Mouse (Mus musculus) splenic B cell, adult 2 months (primary cell): ENCODE results near the gene Dock8.
"Not testable (repeated sequence)": the region's sequence is repeated elsewhere in the genome, so short reads cannot be mapped to it uniquely, and the experiment has no call there.

Source experiments
- DNase-seq: peaks from one replicate; pipeline ENCODE4 v3.0.0-alpha.2; 2011; ENCODE audit warnings: low read depth, low spot score
- H3K27me3 ChIP-seq: 2 replicates; pipeline ENCODE4 v1.6.1; 2012; ENCODE audit warnings: mild to moderate bottlenecking, low read length, moderate library complexity, mixed read lengths; ENCODE audit not compliant: control insufficient read depth, poor library complexity, insufficient read depth, severe bottlenecking
- H3K36me3 ChIP-seq: 2 replicates; pipeline ENCODE4 v1.6.1; 2012; ENCODE audit warnings: mild to moderate bottlenecking, low read length, moderate library complexity, mixed read lengths; ENCODE audit not compliant: control insufficient read depth, poor library complexity, insufficient read depth, severe bottlenecking

Gene Dock8

DNA sequence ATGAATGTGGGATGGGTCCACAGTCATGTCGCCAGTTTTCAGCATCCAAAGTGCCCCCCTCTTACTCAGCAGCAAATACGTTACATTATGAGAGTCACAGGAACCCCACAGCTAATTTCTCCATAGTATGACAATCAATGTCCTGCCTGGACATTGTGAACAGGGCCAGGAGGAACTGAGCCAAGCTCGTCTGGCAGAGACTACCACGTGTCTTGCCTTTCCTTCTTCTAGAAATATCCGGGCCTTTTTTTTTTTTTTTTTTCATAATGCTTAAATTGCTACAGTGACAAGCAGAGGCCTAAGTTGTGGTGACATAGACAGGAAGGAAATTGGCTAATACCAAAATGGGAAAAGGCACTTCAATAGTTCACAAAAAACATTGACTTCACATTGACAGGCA, 10.5 kb upstream of the Dock8 start:
- no peak for DNase-seq
- H3K27me3 ChIP-seq = no peaks in the 10 kb centered on the region

DNA sequence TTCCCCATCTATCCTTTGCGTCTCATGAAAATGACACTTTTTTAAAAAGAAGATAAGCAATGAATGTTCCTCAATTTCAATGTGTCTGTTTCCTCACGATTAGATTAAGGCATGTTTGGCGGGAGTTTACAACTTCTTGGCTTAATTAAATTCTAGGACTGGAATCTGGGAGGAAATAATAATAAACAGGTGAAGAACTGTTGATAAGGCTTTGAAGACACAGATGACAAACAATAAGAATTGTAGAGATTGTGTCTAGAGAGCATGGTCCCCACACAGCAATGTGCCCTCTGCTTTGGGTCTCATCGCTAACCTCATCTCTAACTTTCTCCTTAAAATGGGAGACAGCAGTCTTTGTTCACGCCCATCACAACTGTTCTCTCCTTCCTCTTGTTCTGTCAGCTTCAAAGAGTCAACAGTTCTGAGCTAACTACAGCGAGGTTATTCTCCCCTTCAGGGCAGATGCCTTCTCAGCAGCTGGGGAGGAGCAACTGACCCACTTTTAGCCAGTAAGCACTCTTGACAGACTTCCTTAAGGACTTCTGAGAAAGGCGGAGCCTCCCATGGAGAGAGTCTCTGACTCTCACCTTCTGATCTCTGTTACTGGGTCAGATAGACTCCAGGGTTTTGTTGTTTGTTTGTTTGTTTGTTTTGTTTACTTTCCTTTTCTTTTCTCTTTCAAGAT, 9.1 kb upstream of the Dock8 start:
- DNase-seq = no peak
- Histone ChIP-seq H3K36me3 (no peaks in the 10 kb centered on the region), H3K27me3 (no peaks in the 10 kb centered on the region)

More for the DNA sequence above, 10.5 kb upstream of the Dock8 start:
- no peaks in the 10 kb centered on the region for H3K36me3 ChIP-seq

DNA sequence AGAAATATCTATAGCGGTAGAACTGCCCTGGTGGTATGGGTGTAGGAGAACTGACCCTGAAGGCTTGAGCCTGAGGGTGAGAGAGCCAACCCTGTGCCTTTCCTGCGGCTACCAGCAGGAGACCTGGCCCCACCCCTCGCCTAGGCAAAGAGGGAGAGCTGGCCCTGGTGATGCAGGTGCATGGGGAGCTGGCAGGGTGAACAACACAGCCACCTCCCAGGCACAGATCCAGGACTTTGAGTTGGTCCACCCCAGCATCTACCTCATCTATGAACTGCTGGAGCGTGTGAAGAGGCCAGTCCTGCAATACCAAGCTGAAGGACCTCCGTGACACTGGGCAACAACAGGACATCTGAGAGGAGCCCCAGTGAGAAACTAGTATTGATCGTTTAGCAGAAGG, 5.8 kb upstream of the Dock8 start:
- Histone ChIP-seq H3K36me3 (no peaks in the 10 kb centered on the region), H3K27me3 (no peaks in the 10 kb centered on the region)
- DNase-seq = no peak

DNA sequence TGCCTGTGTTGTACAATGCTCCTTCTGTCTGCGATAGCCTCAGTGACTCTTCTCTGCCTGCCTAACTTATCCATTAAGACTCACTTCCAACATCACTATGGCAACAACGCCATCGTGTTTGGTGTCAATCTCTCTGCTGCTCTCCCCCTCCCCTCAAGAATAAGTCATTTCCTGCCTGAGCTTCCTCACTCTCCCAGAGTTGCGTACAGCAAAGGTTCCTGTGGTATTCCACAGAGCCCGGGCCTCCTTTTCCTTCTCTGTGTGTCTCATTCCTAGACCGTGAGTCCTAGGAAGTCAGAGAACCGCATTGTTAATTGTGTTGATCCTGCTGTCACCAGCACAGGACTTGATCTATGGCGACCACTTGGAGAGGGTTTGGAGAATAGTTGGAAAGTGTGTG, 4.4 kb upstream of the Dock8 start:
- DNase-seq = no peak
- Histone ChIP-seq H3K27me3 (no peaks in the 10 kb centered on the region), H3K36me3 (no peaks in the 10 kb centered on the region)

DNA sequence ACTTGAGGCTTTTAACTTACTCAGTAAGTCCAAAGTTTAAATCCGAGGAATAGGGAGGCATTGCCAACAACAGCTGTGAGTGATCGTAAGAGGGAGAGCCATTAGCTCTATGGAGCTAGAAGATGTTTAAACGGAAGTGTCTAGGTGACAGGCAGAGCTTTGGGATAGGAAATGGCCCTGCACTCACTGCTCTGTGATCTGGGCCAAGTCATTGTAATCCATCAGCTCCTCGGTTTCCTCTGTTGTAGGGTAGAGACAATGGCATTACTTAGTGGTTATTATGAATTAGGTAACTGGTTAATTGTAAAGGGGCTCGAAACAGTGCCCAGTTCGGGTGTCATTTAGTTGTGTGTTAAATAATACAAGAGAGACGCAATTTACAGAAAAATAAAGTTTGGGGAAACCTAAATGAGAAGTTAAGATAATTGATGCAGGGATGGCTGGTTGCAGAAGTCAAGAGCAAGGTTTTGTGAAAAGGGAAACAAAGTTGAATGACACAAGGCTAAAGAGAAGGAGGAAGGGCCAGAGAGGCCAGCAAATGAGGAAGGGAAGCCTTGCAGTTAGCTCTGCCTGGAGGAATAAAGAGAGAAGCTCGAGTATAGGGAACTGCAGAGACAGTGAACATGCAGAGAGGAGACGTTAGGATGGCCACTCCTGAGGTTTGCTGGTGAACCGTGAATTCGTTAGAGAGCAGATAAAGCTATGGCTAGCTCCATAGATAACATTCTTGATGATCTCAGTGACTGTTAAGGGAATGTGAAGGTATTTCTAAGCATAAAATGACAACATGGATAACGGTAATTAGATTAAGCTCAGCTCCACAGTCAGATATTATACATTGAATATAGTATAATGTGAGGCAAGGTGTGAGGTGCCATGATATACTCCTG, 2.3 kb upstream of the Dock8 start:
- DNase-seq = no peak
- H3K36me3 ChIP-seq = no peaks in the 10 kb centered on the region
- H3K27me3 ChIP-seq = no peaks in the 10 kb centered on the region

DNA sequence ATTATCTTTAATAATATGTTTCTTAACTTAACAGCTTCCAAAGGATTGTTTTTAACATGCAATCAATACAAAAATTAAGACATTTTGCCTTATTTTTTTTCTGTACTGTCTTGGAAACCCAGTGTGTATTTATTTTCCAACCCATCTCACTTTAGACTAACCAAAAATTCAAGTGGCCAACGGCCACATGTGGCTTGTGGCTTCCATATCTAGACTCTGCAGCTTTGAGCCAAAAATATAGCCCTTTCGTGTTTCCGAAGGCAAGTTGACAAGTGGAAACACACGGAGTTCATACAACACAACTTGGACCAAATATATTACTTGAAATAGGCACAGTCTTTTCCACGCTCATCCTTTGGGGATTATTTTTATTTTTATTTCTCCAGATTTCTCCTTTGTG, 773 bp upstream of the Dock8 start:
- H3K36me3 ChIP-seq = no peaks in the 10 kb centered on the region

DNA sequence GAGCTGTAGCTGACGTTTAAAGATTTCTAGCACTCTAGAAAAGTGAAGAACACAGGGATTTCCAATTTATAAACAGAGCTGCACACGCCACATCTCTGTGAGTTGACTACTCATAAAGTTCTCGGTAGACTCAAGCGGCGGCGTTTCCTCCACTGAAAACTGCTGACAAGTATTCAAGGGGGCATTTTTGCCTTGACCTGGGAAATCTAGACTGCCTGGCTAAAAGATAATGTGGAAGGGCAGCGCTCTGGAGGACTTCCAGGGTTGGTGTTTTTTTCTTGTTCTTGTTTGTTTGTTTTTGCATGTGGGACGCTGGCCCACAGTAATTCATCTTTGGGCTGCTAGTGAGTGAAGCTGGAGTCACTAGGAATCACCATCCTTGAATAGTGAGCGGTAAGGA, 819 bp downstream of the Dock8 start:
- Histone ChIP-seq H3K36me3 (no peaks in the 10 kb centered on the region), H3K27me3 (no peaks in the 10 kb centered on the region)
- no peak for DNase-seq

More for the DNA sequence above, 773 bp upstream of the Dock8 start:
- H3K27me3 ChIP-seq = no peaks in the 10 kb centered on the region
- DNase-seq = no peak

DNA sequence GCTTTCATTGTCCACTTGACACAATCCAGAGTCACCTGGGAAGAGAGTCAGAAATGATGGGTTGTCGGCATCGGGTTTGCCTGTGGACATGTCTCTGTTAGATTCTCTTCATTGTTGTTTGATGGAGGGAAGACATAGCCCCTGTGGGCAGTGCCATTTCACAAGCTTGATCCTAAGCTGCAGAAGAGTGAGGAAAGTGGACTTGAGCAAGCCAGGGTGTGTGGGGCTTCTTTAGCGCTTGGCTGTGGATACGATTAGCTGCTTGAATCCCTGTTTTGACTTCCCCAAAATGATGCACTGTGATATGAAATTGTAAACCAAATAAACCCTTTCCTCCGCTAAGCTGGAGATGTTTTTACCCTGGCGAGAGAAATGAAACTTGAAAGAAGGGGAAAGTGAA, 2.7 kb downstream of the Dock8 start:
- H3K27me3 ChIP-seq = no peaks in the 10 kb centered on the region
- H3K36me3 ChIP-seq = no peaks in the 10 kb centered on the region
- no peak for DNase-seq

DNA sequence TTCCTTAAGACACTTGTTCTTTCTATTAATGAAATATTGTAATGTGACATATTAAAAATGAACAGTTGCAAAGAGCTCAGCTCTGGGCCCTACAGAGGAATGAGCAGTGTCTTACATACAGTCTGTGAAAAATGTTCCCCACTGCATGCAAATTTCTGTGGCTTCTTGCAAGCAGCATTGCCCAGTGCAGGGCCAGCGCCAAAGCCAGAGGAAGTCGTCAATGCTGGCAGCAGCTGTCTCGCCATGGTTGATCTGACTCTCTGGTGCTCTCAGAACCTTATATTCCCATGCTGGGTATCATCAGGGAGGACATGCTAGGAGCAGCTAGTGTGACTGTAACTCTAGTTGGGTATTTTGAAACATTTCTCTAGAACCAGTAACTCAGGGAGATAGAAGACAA, 3.5 kb downstream of the Dock8 start:
- Histone ChIP-seq H3K27me3 (no peaks in the 10 kb centered on the region), H3K36me3 (no peaks in the 10 kb centered on the region)
- peak; percentile 74 for DNase-seq

DNA sequence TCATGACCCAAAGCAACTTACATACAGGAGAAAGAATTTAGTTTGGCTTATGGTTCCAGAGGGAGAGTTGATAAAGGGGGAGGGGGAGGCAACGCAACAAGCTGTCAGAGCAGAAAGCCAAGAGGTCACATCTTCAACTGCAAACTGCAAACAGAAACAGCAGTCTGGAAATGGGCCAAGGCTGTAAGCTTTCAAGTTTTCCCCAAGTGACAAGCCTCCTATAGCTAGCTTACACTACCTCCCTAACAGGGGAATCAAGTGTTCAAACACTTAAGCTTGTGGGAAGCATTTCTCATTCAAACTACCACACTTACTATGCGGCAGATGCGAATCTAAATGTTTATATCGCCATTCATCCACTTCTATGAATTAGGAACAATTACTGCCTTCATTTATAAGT, 4.5 kb downstream of the Dock8 start:
- H3K36me3 ChIP-seq = no peaks in the 10 kb centered on the region
- H3K27me3 ChIP-seq = no peaks in the 10 kb centered on the region
- DNase-seq = no peak

DNA sequence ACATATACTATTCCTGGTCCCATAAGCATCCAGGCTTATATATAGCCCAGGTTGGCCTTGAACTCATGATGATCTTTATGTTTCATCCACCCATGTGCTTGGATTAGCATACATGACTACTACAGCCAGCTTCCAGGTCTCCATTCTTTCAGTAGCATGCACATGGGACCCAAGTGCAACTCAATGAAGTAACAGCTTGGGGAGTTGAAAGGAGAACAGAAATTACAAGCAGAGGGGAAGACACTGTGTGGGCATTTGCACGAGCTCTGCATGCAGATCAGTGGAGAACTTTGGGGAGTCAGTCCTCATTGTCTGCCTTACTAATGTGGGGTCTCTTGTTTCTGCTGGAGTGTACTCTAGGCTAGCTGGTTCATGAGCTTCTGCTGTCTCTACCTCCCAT, 7.4 kb downstream of the Dock8 start:
- no peak for DNase-seq
- Histone ChIP-seq H3K27me3 (no peaks in the 10 kb centered on the region), H3K36me3 (no peaks in the 10 kb centered on the region)

DNA sequence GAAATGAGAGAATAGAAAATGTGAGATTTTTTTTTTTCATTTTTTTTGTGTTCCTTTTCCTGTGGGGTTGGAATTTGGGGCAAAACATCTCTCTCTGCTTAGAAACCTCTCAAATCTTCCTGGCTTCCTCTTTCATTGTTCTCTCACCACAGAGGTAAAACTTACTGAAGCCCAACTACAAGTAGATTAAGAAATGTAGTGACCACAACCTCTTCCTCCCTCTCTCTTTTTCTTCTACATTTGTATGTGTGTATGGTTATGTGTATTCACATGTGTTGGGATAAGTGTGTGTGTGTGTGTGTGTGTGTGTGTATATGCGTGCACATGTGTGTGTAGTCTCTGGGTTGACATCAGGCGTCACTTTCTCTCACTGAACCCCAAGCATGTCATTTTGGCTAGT, 9.2 kb downstream of the Dock8 start:
- H3K27me3 ChIP-seq = no peaks in the 10 kb centered on the region
- DNase-seq = no peak
- H3K36me3 ChIP-seq = no peaks in the 10 kb centered on the region

DNA sequence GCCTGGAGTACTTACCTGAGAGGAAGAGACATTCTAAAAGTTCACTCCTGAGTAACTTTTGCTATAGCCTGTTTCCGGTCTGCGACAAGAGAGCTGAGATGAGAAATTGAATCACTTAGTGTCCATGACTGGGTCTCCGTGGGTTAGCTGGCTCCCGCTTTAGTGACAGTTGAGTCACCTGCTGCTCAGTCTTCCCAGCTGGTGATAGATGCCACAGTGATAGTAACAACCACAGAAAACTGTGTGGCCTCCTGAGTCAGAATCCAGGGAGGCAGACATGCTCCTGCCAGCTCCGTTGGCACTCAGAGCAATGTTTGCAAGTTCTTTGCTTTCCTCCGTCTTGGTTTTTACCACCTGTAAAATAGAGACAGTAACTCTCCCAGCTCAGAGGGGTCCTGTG, 23.4 kb downstream of the Dock8 start:
- H3K36me3 ChIP-seq = no peaks in the 10 kb centered on the region
- no peaks in the 10 kb centered on the region for H3K27me3 ChIP-seq
- no peak for DNase-seq

DNA sequence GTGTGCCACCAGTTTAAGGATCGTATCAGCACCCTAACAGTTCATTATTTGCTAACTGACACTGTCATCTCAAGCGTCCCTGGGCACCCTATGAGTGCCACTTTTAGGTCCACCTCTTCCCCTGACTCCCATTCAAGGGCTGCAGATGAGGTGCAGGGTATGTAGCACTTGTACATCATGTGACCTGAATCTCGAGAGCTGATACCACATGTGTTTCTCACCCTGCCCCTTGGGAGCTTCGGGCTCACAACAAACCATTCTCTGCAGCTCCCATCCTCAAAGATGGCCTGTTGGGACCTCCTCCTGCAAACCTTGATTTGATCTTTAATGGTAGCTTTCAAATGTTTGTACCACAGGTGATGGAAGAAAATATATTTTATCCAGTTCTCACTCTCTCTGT, 32.4 kb downstream of the Dock8 start:
- Histone ChIP-seq H3K36me3 (no peaks in the 10 kb centered on the region), H3K27me3 (no peaks in the 10 kb centered on the region)
- DNase-seq = no peak

DNA sequence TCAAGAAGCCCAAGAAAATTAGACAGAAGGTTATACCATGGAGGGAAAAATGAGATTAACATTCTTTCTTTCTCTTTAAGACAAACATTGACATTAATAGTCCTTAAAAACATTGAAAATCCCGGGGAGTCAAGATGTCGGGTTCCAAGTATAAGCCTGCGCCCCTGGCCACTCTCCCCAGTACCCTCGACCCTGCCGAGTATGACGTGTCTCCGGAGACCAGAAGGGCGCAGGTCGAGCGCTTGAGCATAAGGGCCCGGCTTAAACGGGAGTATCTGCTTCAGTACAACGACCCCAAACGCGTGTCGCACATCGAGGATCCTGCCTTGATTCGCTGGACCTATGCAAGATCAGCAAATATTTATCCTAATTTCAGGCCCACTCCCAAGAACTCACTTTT, 33.7 kb downstream of the Dock8 start:
- not testable (repeated sequence) for H3K36me3 ChIP-seq, DNase-seq, H3K27me3 ChIP-seq
